Mouse (Mus musculus): Measurements from ENCODE around the gene Mitf.

DNA sequence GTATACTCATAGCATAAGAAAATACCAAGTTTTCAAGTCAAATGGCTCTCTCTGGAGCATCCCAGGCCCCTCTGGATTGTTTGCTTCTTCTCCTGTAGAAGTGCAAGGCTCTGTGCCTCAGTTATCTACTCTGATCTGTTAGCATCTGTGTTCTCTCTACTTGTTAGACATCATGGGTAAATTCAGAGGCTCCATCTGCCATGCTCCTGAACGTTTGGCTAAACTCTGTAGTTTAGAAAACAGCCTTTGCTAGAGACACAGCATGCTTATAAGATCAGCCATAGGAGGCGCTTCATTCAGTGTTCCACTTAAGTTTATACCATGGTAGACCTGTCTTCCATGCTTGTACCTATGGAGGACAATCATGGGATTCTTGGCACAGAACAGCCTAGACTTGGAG is 39.0 kb upstream of the Mitf start:
- TF ChIP-seq GATA1 (IDR thresholded peaks at IDR 0.05; ENCODE audit: low read length) (no peak), TAL1 (IDR thresholded peaks at IDR 0.05; ENCODE audit: low read length) (no peak)
